8 mouse cellular contexts compared by ENCODE assay signal in genomic region chr9:50709108-50709507, GRCm38 (mm10). TPM values are rescaled to one million over a fixed set of nuclear protein-coding genes. Genes with fewer than 3 reads are reported as not detected.
DNase-seq lines count a peak whose midpoint lies in the region; ATAC-seq and TF ChIP-seq lines count a peak whose summit lies in the region.

No protein-coding gene starts in this region.

- H3K4me2 ChIP-seq in forebrain, postnatal 0 days (ENCODE audit: low read depth): no peak overlapping the region
- no peak overlapping the region for H3K4me2 ChIP-seq in forebrain, embryonic 13.5 days
- no peak overlapping the region for H3K4me2 ChIP-seq in midbrain, embryonic 15.5 days

- H3K36me3 ChIP-seq in forebrain, postnatal 0 days (ENCODE audit: insufficient read depth): peaks cover 7% of the 10 kb centered on the region; the same call in 1 of the 2 replicates
- peaks cover 10% of the 10 kb centered on the region; the same call in 1 of the 2 replicates for H3K36me3 ChIP-seq in forebrain, embryonic 13.5 days (ENCODE audit: poor library complexity, severe bottlenecking)
- H3K36me3 ChIP-seq in midbrain, embryonic 10.5 days: peaks cover 9% of the 10 kb centered on the region
- H3K36me3 ChIP-seq in midbrain, embryonic 15.5 days (replicated peaks): no peaks in the 10 kb centered on the region

- H3K4me1 ChIP-seq in forebrain, postnatal 0 days (ENCODE audit: insufficient read depth): no peaks in the 10 kb centered on the region
- no peaks in the 10 kb centered on the region for H3K4me1 ChIP-seq in forebrain, embryonic 13.5 days
- H3K4me1 ChIP-seq in midbrain, embryonic 10.5 days: peaks cover 7% of the 10 kb centered on the region
- H3K4me1 ChIP-seq in midbrain, embryonic 15.5 days: no peaks in the 10 kb centered on the region

- H3K27ac ChIP-seq in forebrain, postnatal 0 days (ENCODE audit: low read depth, low read length): no peak overlapping the region
- H3K27ac ChIP-seq in forebrain, embryonic 13.5 days: no peak overlapping the region
- no peak overlapping the region for H3K27ac ChIP-seq in midbrain, embryonic 10.5 days (replicated peaks)
- no peak overlapping the region for H3K27ac ChIP-seq in midbrain, embryonic 15.5 days

- 32% methylated on average over 2 of the region's 2 CpGs for WGBS in forebrain, postnatal 0 days
- WGBS in forebrain, embryonic 13.5 days: 26% methylated on average over 2 of the region's 2 CpGs
- 34% methylated on average over 2 of the region's 2 CpGs for WGBS in midbrain, embryonic 10.5 days
- 24% methylated on average over 2 of the region's 2 CpGs for WGBS in midbrain, embryonic 15.5 days

- no peaks in the 10 kb centered on the region for H3K9me3 ChIP-seq in forebrain, postnatal 0 days (ENCODE audit: low read length)
- H3K9me3 ChIP-seq in forebrain, embryonic 13.5 days (replicated peaks): no peaks in the 10 kb centered on the region
- H3K9me3 ChIP-seq in midbrain, embryonic 10.5 days (replicated peaks): no peaks in the 10 kb centered on the region
- no peaks in the 10 kb centered on the region for H3K9me3 ChIP-seq in midbrain, embryonic 15.5 days

- no peak for ATAC-seq in forebrain, postnatal 0 days
- ATAC-seq in forebrain, embryonic 13.5 days: no peak
- no peak for ATAC-seq in midbrain, embryonic 15.5 days (replicated peaks)
- ATAC-seq in activated CD4-positive, CD25-positive, alpha-beta regulatory T cell, adult 4 months: no peak

- DNase-seq in forebrain, postnatal 0 days: no peak
- peak; percentile 33 for DNase-seq in midbrain, embryonic 10.5 days (ENCODE audit: low spot score)
- peak; percentile 54 for DNase-seq in adrenal gland, postnatal 10 days
- peak; percentile 38 to 49 for DNase-seq in lung, postnatal 4 days
- DNase-seq in natural killer cell, adult 2 months (ENCODE audit: low spot score in 2 of 2): no peak

- H3K4me3 ChIP-seq in forebrain, postnatal 0 days (ENCODE audit: low read depth, low read length): no peak overlapping the region
- H3K4me3 ChIP-seq in forebrain, embryonic 13.5 days: no peak overlapping the region
- H3K4me3 ChIP-seq in midbrain, embryonic 10.5 days: no peak overlapping the region
- no peak overlapping the region for H3K4me3 ChIP-seq in midbrain, embryonic 15.5 days

- H3K9ac ChIP-seq in forebrain, postnatal 0 days: no peak overlapping the region
- H3K9ac ChIP-seq in forebrain, embryonic 13.5 days: no peak overlapping the region
- no peak overlapping the region for H3K9ac ChIP-seq in midbrain, embryonic 15.5 days

- TF ChIP-seq CTCF in forebrain, postnatal 0 days (IDR thresholded peaks at IDR 0.05; ENCODE audit: low read depth): peak; percentile 64

- no peaks in the 10 kb centered on the region for H3K27me3 ChIP-seq in forebrain, postnatal 0 days (ENCODE audit: insufficient read depth, low read length)
- H3K27me3 ChIP-seq in forebrain, embryonic 13.5 days: no peaks in the 10 kb centered on the region
- no peaks in the 10 kb centered on the region for H3K27me3 ChIP-seq in midbrain, embryonic 10.5 days (ENCODE audit: low read depth, poor library complexity, severe bottlenecking)
- H3K27me3 ChIP-seq in midbrain, embryonic 15.5 days (replicated peaks): no peaks in the 10 kb centered on the region

RNA-seq across cellular contexts. Expression of gene Dixdc1, which starts 30.2 kb away (rescaled TPM):
- total RNA-seq in forebrain, postnatal 0 days (2014; rRNA removed): 54.3 and 59.9 TPM in 2 replicates
- 17.1 and 26.8 TPM in 2 replicates for polyA plus RNA-seq in forebrain, postnatal 0 days (2015; fragmentation: Nextera tagmentation; extraction: Ambion mirVana)
- polyA plus RNA-seq in forebrain, embryonic 13.5 days (2015; fragmentation: Nextera tagmentation; extraction: Ambion mirVana): 20.2 and 21.4 TPM in 2 replicates
- 20.6 and 21.8 TPM in 2 replicates for polyA plus RNA-seq in midbrain, embryonic 10.5 days (2016; fragmentation: Nextera tagmentation; extraction: Ambion mirVana)
- polyA plus RNA-seq in midbrain, embryonic 15.5 days (2015; fragmentation: Nextera tagmentation; extraction: Ambion mirVana): 33.0 and 37.9 TPM in 2 replicates
- 10 to 100 TPM in 1 of 2 experiments, 1 to 10 TPM in 1; 7.8 to 10.1 TPM for total RNA-seq in adrenal gland, postnatal 10 days (2021)
- polyA plus RNA-seq in activated CD4-positive, CD25-positive, alpha-beta regulatory T cell, adult 4 months (2017; shearing (Covaris generic)): under 1 TPM in 1 of 2 experiments, not detected in 1; 0.60 TPM

RNA-seq across cellular contexts. Expression of gene 2310030G06Rik, which starts 37.2 kb away (rescaled TPM):
- total RNA-seq in forebrain, postnatal 0 days (2014; rRNA removed): 1.7 and 2.0 TPM in 2 replicates
- 3.2 and 3.8 TPM in 2 replicates for polyA plus RNA-seq in forebrain, postnatal 0 days (2015; fragmentation: Nextera tagmentation; extraction: Ambion mirVana)
- 1.0 and 1.2 TPM in 2 replicates for polyA plus RNA-seq in forebrain, embryonic 13.5 days (2015; fragmentation: Nextera tagmentation; extraction: Ambion mirVana)
- polyA plus RNA-seq in midbrain, embryonic 10.5 days (2016; fragmentation: Nextera tagmentation; extraction: Ambion mirVana): 1.4 TPM in 2 replicates
- 1.5 and 2.3 TPM in 2 replicates for polyA plus RNA-seq in midbrain, embryonic 15.5 days (2015; fragmentation: Nextera tagmentation; extraction: Ambion mirVana)
- total RNA-seq in adrenal gland, postnatal 10 days (2021): 1 to 10 TPM; 6.5 to 7.1 TPM
- polyA plus RNA-seq in activated CD4-positive, CD25-positive, alpha-beta regulatory T cell, adult 4 months (2017; shearing (Covaris generic)): not detected

RNA-seq across cellular contexts. Expression of gene Cryab, which starts 42.0 kb away (rescaled TPM):
- total RNA-seq in forebrain, postnatal 0 days (2014; rRNA removed): 8.8 and 11.5 TPM in 2 replicates
- 29.9 and 31.2 TPM in 2 replicates for polyA plus RNA-seq in forebrain, postnatal 0 days (2015; fragmentation: Nextera tagmentation; extraction: Ambion mirVana)
- polyA plus RNA-seq in forebrain, embryonic 13.5 days (2015; fragmentation: Nextera tagmentation; extraction: Ambion mirVana): 4.7 and 6.5 TPM in 2 replicates
- 3.6 and 5.9 TPM in 2 replicates for polyA plus RNA-seq in midbrain, embryonic 10.5 days (2016; fragmentation: Nextera tagmentation; extraction: Ambion mirVana)
- 10.7 and 11.8 TPM in 2 replicates for polyA plus RNA-seq in midbrain, embryonic 15.5 days (2015; fragmentation: Nextera tagmentation; extraction: Ambion mirVana)
- 100 to 1,000 TPM in 1 of 2 experiments, 10 to 100 TPM in 1; 55.3 to 197 TPM for total RNA-seq in adrenal gland, postnatal 10 days (2021)
- 1 to 10 TPM; 3.7 to 4.5 TPM for polyA plus RNA-seq in activated CD4-positive, CD25-positive, alpha-beta regulatory T cell, adult 4 months (2017; shearing (Covaris generic))

RNA-seq across cellular contexts. Expression of gene Hspb2, which starts 43.0 kb away (rescaled TPM):
- 0.23 and 0.52 TPM in 2 replicates for total RNA-seq in forebrain, postnatal 0 days (2014; rRNA removed)
- 0.98 and 2.2 TPM in 2 replicates for polyA plus RNA-seq in forebrain, postnatal 0 days (2015; fragmentation: Nextera tagmentation; extraction: Ambion mirVana)
- not detected in 2 replicates for polyA plus RNA-seq in forebrain, embryonic 13.5 days (2015; fragmentation: Nextera tagmentation; extraction: Ambion mirVana)
- polyA plus RNA-seq in midbrain, embryonic 10.5 days (2016; fragmentation: Nextera tagmentation; extraction: Ambion mirVana): 0.33 and 0.60 TPM in 2 replicates
- polyA plus RNA-seq in midbrain, embryonic 15.5 days (2015; fragmentation: Nextera tagmentation; extraction: Ambion mirVana): 0.87 and 1.1 TPM in 2 replicates
- total RNA-seq in adrenal gland, postnatal 10 days (2021): 10 to 100 TPM in 1 of 2 experiments, 1 to 10 TPM in 1; 5.1 to 13.5 TPM
- polyA plus RNA-seq in activated CD4-positive, CD25-positive, alpha-beta regulatory T cell, adult 4 months (2017; shearing (Covaris generic)): 1 to 10 TPM in 1 of 2 experiments, not detected in 1; 1.3 TPM

RNA-seq across cellular contexts. Expression of gene Dlat, which starts 49.5 kb away (rescaled TPM):
- 60.7 and 67.1 TPM in 2 replicates for total RNA-seq in forebrain, postnatal 0 days (2014; rRNA removed)
- polyA plus RNA-seq in forebrain, postnatal 0 days (2015; fragmentation: Nextera tagmentation; extraction: Ambion mirVana): 46.0 and 52.7 TPM in 2 replicates
- polyA plus RNA-seq in forebrain, embryonic 13.5 days (2015; fragmentation: Nextera tagmentation; extraction: Ambion mirVana): 40.6 and 40.8 TPM in 2 replicates
- polyA plus RNA-seq in midbrain, embryonic 10.5 days (2016; fragmentation: Nextera tagmentation; extraction: Ambion mirVana): 57.5 and 58.6 TPM in 2 replicates
- polyA plus RNA-seq in midbrain, embryonic 15.5 days (2015; fragmentation: Nextera tagmentation; extraction: Ambion mirVana): 43.9 and 51.9 TPM in 2 replicates
- 100 to 1,000 TPM; 310 to 317 TPM for total RNA-seq in adrenal gland, postnatal 10 days (2021)
- polyA plus RNA-seq in activated CD4-positive, CD25-positive, alpha-beta regulatory T cell, adult 4 months (2017; shearing (Covaris generic)): 10 to 100 TPM; 15.8 to 18.2 TPM

Comparison
In these comparisons a context has a peak if more than half of its experiments do, and no peak if none do; other contexts are left out.
1. DNase-seq: peak in midbrain, embryonic 10.5 days (single experiment), adrenal gland, postnatal 10 days (single experiment) and lung, postnatal 4 days (2 of 2); none in forebrain, postnatal 0 days (single experiment) and natural killer cell, adult 2 months (0 of 2).
2. RNA of gene Dixdc1, which starts 30.2 kb away (polyA plus RNA-seq): 33.0 to 37.9 TPM in midbrain, embryonic 15.5 days, 17.1 to 26.8 TPM in forebrain, postnatal 0 days, 20.2 to 21.4 TPM in forebrain, embryonic 13.5 days and 20.6 to 21.8 TPM in midbrain, embryonic 10.5 days; 0.60 TPM in activated CD4-positive, CD25-positive, alpha-beta regulatory T cell, adult 4 months; every median in the first group is over 10 times any median in the second.